Mouse (Mus musculus): ENCODE data around the gene Orai2. TPM values are rescaled to one million over a fixed set of nuclear protein-coding genes. Genes with fewer than 3 reads are reported as not detected.

The Orai2 gene
- polyA plus RNA-seq, 1 experiment from 2014 or later, result 3.3 TPM

DNA sequence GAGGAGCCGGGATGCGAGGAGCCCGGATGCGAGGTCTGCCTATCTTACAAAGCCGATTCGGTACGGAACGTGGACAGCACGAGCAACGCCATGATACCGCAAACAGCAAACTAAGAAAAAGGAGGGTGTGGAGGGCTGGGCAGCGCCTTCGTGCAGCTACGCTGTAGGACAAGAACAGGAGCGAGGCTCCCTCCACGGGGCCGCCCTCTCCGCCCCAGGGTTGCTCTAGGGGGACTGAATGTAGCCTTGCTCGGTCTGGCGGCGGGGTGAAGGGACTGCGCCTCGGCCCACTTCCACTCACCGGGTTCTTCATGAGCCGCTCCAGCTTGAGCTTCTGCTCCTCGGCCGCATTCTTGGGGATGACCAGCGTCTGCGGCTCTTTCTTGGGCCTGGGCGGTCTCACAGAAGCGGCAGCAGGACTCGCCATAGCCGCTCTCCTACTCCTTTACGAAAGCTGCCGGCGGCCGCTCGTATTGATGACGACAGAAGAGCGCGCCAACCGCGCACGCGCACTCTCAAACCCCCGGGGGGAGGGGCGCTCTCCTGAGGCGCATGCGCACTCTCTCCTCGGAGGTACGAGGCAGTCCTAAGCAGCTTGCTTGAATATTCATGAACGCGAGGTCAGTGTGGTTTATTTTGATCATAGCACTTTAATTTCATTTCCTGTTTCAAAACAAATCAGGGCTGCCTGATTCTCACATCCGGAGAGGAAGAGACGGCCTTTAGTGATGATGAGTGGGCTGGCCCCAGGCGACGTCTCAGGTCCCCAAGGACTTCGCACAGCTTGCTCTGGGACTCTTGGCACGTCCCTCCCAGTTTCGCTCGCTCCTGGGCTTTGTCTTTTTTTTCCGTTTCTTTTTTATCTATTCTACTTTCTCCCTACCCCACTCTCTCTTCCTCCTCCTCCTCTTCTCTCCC, 28.2 kb upstream of the Orai2 start, which contains the start of gene Prkrip1:
Gene Prkrip1, minus strand, starts transcription at position 490 of the 918 bp plus-strand sequence.
- H3K36me3 ChIP-seq, result peaks cover 35% of the 10 kb centered on the region
- peak; percentile 96 for DNase-seq (ENCODE audit: low spot score)
- H3K27ac ChIP-seq, result peak within 1 kb of the TSS; percentile 92
- WGBS, result under 1% methylated on average over 62 of the region's 62 CpGs
- H3K4me1 ChIP-seq, result peaks cover 12% of the 10 kb centered on the region
- H3K27me3 ChIP-seq (ENCODE audit: insufficient read depth, poor library complexity, severe bottlenecking), result no peaks in the 10 kb centered on the region
- H3K9me3 ChIP-seq, result peaks cover under 1% of the 10 kb centered on the region; the same call in 1 of the 2 replicates
- peak within 1 kb of the TSS; percentile 97 for H3K4me3 ChIP-seq

- no peak overlapping the region for H3K4me3 ChIP-seq
- 82% methylated on average over 7 of the region's 7 CpGs for WGBS
- H3K36me3 ChIP-seq, result peaks cover 95% of the 10 kb centered on the region
- H3K4me1 ChIP-seq, result no peaks in the 10 kb centered on the region
- no peaks in the 10 kb centered on the region for H3K9me3 ChIP-seq
- no peak overlapping the region for H3K27ac ChIP-seq
- no peaks in the 10 kb centered on the region for H3K27me3 ChIP-seq (ENCODE audit: insufficient read depth, poor library complexity, severe bottlenecking)
- no peak for DNase-seq (ENCODE audit: low spot score)
These were observed 21.4 kb upstream of the Orai2 start for GRCm38 (mm10) chr5:136191870-136192269.

DNA sequence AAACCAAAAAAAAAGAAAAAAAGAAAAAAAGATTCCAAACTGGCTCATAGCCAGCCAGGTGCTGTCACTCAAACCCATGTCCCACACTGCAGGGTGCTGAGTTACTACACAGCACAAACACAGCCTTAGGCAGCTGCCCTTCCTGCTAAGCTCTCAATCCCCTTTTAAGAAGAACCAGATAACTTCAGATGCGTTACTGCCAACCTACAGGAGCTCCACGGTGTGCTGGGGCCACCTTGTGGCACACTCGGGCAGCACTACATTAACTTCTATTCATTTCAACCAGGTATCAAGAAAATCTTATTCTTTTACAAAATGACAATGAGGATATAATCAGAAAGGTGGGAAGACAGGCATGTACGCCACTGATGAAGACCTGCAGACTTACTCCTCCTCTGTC, 16.2 kb upstream of the Orai2 start:
- Histone ChIP-seq H3K4me1 (no peaks in the 10 kb centered on the region), H3K36me3 (peaks cover 89% of the 10 kb centered on the region), H3K27me3 (ENCODE audit: insufficient read depth, poor library complexity, severe bottlenecking) (no peaks in the 10 kb centered on the region), H3K4me3 (no peak overlapping the region), H3K27ac (no peak overlapping the region; the same call in 1 of the 2 replicates), H3K9me3 (no peaks in the 10 kb centered on the region)
- 47% methylated on average over 4 of the region's 4 CpGs for WGBS
- DNase-seq (ENCODE audit: low spot score), result no peak

GRCm38 (mm10) chr5:136183766-136184165, 13.3 kb upstream of the Orai2 start:
- H3K9me3 ChIP-seq, result no peaks in the 10 kb centered on the region
- no peaks in the 10 kb centered on the region for H3K27me3 ChIP-seq (ENCODE audit: insufficient read depth, poor library complexity, severe bottlenecking)
- no peaks in the 10 kb centered on the region for H3K4me1 ChIP-seq
- WGBS, result 90% methylated on average over 7 of the region's 7 CpGs
- no peak for DNase-seq (ENCODE audit: low spot score)
- no peak overlapping the region for H3K27ac ChIP-seq
- peaks cover 91% of the 10 kb centered on the region for H3K36me3 ChIP-seq
- no peak overlapping the region for H3K4me3 ChIP-seq

DNA sequence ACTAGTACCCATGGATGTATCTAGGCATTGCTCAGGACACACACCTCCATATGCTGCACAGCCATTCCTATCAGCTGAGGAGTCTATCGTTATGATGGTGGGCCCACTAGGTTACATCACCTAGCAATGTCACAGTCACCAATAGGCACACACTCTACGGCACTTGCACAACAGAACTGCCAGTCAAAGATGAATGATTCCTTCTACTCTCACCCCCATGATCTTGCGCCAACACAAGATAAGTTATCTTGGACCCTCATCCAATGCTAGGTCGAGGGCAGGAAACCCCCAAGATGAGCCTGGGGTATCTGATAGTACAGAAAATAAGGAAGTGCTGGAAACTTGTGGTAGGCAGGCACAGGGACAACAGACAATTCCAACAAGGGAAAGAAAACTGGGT, 12.3 kb upstream of the Orai2 start:
- no peak overlapping the region for H3K4me3 ChIP-seq
- H3K27ac ChIP-seq, result no peak overlapping the region
- WGBS, result 75% methylated on average over 4 of the region's 4 CpGs
- no peak for DNase-seq (ENCODE audit: low spot score)
- no peaks in the 10 kb centered on the region for H3K4me1 ChIP-seq
- H3K36me3 ChIP-seq, result peaks cover 91% of the 10 kb centered on the region
- H3K27me3 ChIP-seq (ENCODE audit: insufficient read depth, poor library complexity, severe bottlenecking), result no peaks in the 10 kb centered on the region
- no peaks in the 10 kb centered on the region for H3K9me3 ChIP-seq

- H3K27me3 ChIP-seq (ENCODE audit: insufficient read depth, poor library complexity, severe bottlenecking), result no peaks in the 10 kb centered on the region
- WGBS, result 90% methylated on average over 6 of the region's 6 CpGs
- H3K9me3 ChIP-seq, result no peaks in the 10 kb centered on the region
- no peak for DNase-seq (ENCODE audit: low spot score)
- peaks cover 4% of the 10 kb centered on the region; the same call in 1 of the 2 replicates for H3K4me1 ChIP-seq
- H3K36me3 ChIP-seq, result peaks cover 94% of the 10 kb centered on the region
- H3K4me3 ChIP-seq, result no peak overlapping the region
- no peak overlapping the region for H3K27ac ChIP-seq
These were observed 11.5 kb upstream of the Orai2 start for GRCm38 (mm10) chr5:136182049-136182448.

- peaks cover 87% of the 10 kb centered on the region for H3K36me3 ChIP-seq
- no peak for DNase-seq (ENCODE audit: low spot score)
These were observed 10.7 kb upstream of the Orai2 start for GRCm38 (mm10) chr5:136181197-136181596.

GRCm38 (mm10) chr5:136179594-136179993, 9.1 kb upstream of the Orai2 start:
- no peak overlapping the region for H3K4me3 ChIP-seq
- no peaks in the 10 kb centered on the region for H3K27me3 ChIP-seq (ENCODE audit: insufficient read depth, poor library complexity, severe bottlenecking)
- H3K9me3 ChIP-seq, result no peaks in the 10 kb centered on the region
- WGBS, result 84% methylated on average over 5 of the region's 5 CpGs
- no peak for DNase-seq (ENCODE audit: low spot score)
- peaks cover 72% of the 10 kb centered on the region for H3K36me3 ChIP-seq
- peaks cover 7% of the 10 kb centered on the region; the same call in 1 of the 2 replicates for H3K4me1 ChIP-seq
- no peak overlapping the region for H3K27ac ChIP-seq

More at GRCm38 (mm10) chr5:136181197-136181596, 10.7 kb upstream of the Orai2 start:
- Histone ChIP-seq H3K27me3 (ENCODE audit: insufficient read depth, poor library complexity, severe bottlenecking) (no peaks in the 10 kb centered on the region), H3K9me3 (no peaks in the 10 kb centered on the region), H3K4me1 (peaks cover 7% of the 10 kb centered on the region; the same call in 1 of the 2 replicates), H3K27ac (no peak overlapping the region), H3K4me3 (no peak overlapping the region)
- WGBS, result 88% methylated on average over 6 of the region's 6 CpGs

DNA sequence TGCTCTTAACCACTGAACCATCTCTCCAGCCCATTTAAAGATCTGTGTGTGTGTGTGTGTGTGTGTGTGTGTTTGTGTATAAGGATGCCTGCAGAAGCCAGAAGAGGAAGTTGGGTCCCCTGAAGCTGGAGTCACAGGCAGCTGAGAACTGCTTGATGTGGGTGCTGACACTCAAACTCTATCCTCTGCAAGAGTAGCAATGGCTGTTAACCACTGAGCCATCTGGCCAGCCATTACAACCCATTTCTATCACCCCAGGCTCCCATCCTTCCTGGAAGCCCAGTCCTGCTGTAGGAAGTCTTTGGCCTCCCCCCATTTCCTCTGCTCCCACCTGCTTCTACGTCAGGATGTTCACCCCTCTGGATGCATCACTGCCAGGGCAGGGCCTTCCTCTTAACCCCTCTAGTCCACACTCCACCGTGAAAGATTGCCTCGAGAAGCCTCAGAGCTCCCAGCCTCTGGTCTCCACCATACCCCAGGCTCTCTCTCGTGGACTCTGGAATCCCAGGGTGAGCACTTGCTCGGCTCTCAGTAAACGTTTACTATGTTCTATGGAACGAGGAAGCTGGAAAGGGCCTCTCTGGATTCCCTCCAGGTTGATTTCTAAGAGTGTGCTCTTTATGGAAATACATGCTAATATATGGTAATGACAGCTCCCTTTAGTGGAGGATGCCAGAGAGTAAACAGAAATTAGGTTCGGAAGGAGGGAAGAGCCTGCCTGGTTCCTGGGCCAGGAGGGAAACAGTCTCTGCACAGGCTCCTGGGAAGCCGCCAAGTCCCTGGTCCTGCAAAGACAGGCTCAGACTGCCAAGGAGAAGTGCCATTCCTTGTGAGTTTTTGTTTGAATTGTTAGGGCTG, 3.3 kb upstream of the Orai2 start:
- H3K36me3 ChIP-seq, result peaks cover 19% of the 10 kb centered on the region
- no peaks in the 10 kb centered on the region for H3K9me3 ChIP-seq
- no peak overlapping the region for H3K4me3 ChIP-seq
- H3K27ac ChIP-seq, result no peak overlapping the region
- DNase-seq (ENCODE audit: low spot score), result no peak
- H3K27me3 ChIP-seq (ENCODE audit: insufficient read depth, poor library complexity, severe bottlenecking), result 0 out of 2 replicates have a peak, but pooled peaks cover 9% of the 10 kb centered on the region
- 52% methylated on average over 9 of the region's 9 CpGs for WGBS
- H3K4me1 ChIP-seq, result peaks cover 25% of the 10 kb centered on the region

DNA sequence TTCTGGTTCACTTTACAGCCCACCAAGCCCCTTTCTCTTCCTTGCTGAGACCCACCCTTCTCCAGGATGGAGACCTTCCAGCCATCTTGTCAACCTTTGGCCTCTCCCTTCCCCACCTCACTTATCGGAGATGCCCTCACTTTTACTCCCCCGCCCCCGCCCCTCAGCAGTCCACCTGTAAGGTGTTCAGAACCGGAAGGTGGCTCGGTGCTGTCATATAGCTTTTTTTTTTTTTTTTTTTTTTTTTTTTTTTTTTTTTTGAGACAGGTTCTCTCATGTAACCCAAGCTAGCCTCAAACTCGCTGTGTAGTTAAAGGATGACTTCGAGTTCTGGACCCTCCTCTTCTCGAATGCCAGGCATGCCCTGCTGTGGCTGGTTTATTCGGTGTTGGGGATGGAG, 2.4 kb upstream of the Orai2 start:
- peaks cover 10% of the 10 kb centered on the region for H3K36me3 ChIP-seq

DNA sequence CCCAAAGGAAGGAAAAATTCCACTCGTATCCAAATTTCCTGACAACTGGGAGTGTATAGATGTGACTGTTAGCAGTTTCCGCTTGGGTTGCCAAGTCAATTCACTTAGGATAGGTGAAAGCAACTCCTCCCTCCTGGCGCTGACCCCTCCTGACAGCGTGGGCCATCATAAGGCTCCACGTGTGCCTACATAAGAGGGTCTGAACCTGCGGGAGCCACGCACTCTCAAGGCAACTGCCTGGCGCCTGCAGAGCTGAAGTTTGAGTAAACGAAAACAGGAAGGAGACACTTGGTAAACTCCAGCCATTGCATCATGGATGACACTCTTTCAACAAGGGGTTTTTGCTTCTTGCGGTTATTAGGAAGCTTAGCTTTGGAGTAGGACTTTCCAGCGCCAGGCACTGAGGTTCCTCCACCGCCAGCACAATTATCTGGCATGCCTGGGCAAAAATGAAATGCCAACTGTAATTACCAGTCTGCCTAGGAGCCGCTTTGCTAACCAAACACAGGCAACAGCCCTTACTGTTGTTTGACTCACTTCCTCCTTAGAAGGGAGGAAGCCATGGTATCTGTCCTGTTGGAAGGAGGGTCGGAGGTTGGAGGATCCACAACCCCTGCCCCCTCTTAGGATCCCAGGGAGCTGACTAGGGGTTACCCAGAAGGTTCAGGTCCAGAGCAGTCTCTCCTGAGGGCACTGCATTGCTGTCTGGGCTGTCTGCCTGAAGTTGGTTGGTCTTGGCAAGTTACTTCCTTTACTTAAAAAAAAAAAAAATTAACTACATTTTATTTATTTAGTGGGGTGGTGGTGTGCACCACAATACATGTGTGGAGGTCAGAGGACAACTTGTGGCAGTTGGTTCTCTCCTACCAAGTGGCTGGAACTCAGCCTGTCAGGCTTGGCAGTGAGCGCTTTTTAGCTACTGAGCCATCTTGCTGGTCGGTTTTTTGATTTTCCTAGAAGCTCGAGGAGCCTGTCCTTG, 1.1 kb upstream of the Orai2 start:
- no peak for DNase-seq (ENCODE audit: low spot score)
- WGBS, result 35% methylated on average over 17 of the region's 17 CpGs
- H3K4me1 ChIP-seq, result peaks cover 18% of the 10 kb centered on the region
- 0 out of 2 replicates have a peak, but pooled peaks cover 9% of the 10 kb centered on the region for H3K27me3 ChIP-seq (ENCODE audit: insufficient read depth, poor library complexity, severe bottlenecking)
- H3K9me3 ChIP-seq, result peaks cover 5% of the 10 kb centered on the region; the same call in 1 of the 2 replicates
- H3K4me3 ChIP-seq, result peak overlapping the region; percentile 73
- no peaks in the 10 kb centered on the region for H3K36me3 ChIP-seq
- H3K27ac ChIP-seq, result peak overlapping the region; percentile 81

More for the DNA sequence above, 2.4 kb upstream of the Orai2 start:
- Histone ChIP-seq H3K9me3 (peaks cover 3% of the 10 kb centered on the region; the same call in 1 of the 2 replicates), H3K27me3 (ENCODE audit: insufficient read depth, poor library complexity, severe bottlenecking) (0 out of 2 replicates have a peak, but pooled peaks cover 9% of the 10 kb centered on the region), H3K27ac (no peak overlapping the region), H3K4me1 (peaks cover 25% of the 10 kb centered on the region), H3K4me3 (no peak overlapping the region)
- no peak for DNase-seq (ENCODE audit: low spot score)
- WGBS, result 72% methylated on average over 9 of the region's 9 CpGs

Measured in heart, embryonic 10.5 days (tissue).